Comparison of ENCODE assay signal across 19 mouse cellular contexts in the genomic region with DNA sequence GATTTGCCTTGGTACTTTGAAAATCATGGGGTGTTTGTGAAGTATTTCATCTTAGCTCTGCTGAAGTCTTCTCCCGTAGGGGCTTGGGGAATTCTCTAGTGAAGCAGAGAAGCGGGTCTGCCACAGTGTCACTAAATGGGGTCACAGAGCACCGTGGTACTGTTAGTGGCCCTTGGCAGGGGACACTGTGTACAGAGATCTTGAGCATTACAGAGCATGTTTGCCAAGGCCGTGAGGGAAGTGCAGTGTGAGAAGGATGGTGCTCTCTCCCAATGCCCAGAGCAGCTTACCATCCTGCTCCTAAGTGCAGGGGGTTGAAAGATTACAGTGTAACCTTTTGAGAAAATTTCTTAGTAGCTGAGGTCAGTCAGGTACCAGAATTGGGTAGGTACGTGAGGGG.
"Had no signal": no experiment of that assay in that cellular context is flagged by ENCODE, and none has a peak within 500 bp of the region (broad histone marks: within the 10 kb centered on the region; RNA-seq: fewer than 3 reads in every experiment).

No protein-coding gene starts in this region.

- DNase-seq: liver; liver, embryonic 13.5 days; lung, postnatal 10 days; lung, postnatal 36 days; right cerebral cortex, adult 18-20 months; right cerebral cortex, postnatal 14 days; right cerebral cortex, postnatal 4 days; thymus, adult 2 months; thymus, postnatal 14 days; thymus, postnatal 4 days had no signal

- H3K9me3 ChIP-seq: limb, embryonic 10.5 days; limb, embryonic 13.5 days; liver, embryonic 13.5 days; lung, embryonic 15.5 days; midbrain, embryonic 12.5 days; midbrain, embryonic 15.5 days; neural tube, embryonic 12.5 days; neural tube, embryonic 15.5 days had no signal

- ATAC-seq: midbrain, embryonic 15.5 days had no signal

- H3K4me3 ChIP-seq: limb, embryonic 10.5 days; limb, embryonic 13.5 days; liver, embryonic 13.5 days; lung, embryonic 15.5 days; midbrain, embryonic 12.5 days; midbrain, embryonic 15.5 days; neural tube, embryonic 12.5 days; neural tube, embryonic 15.5 days had no signal

- H3K36me3 ChIP-seq: limb, embryonic 10.5 days; limb, embryonic 13.5 days; liver, embryonic 13.5 days; lung, embryonic 15.5 days; midbrain, embryonic 12.5 days; neural tube, embryonic 12.5 days had no signal

- H3K27ac ChIP-seq: kidney, postnatal 0 days; limb, embryonic 10.5 days; limb, embryonic 13.5 days; liver, embryonic 13.5 days; lung, embryonic 15.5 days; midbrain, embryonic 12.5 days; midbrain, embryonic 15.5 days; neural tube, embryonic 12.5 days; neural tube, embryonic 15.5 days; stomach, postnatal 0 days had no signal

- H3K9ac ChIP-seq: limb, embryonic 13.5 days; liver, embryonic 13.5 days; lung, embryonic 15.5 days; midbrain, embryonic 12.5 days; midbrain, embryonic 15.5 days; neural tube, embryonic 12.5 days; neural tube, embryonic 15.5 days had no signal

- H3K4me2 ChIP-seq: limb, embryonic 13.5 days; liver, embryonic 13.5 days; lung, embryonic 15.5 days; midbrain, embryonic 12.5 days; midbrain, embryonic 15.5 days; neural tube, embryonic 12.5 days; neural tube, embryonic 15.5 days had no signal

- H3K27me3 ChIP-seq: limb, embryonic 13.5 days; liver, embryonic 13.5 days; lung, embryonic 15.5 days; midbrain, embryonic 12.5 days; midbrain, embryonic 15.5 days; neural tube, embryonic 12.5 days; neural tube, embryonic 15.5 days had no signal

- H3K4me1 ChIP-seq: limb, embryonic 10.5 days; limb, embryonic 13.5 days; liver, embryonic 13.5 days; lung, embryonic 15.5 days; midbrain, embryonic 12.5 days; midbrain, embryonic 15.5 days; neural tube, embryonic 12.5 days; neural tube, embryonic 15.5 days had no signal
